Mouse (Mus musculus): ENCODE data around the gene Men1. TPM values are rescaled to one million over a fixed set of nuclear protein-coding genes. Genes with fewer than 3 reads are reported as not detected.

Gene Men1
- polyA plus RNA-seq, 1 experiment from 2014 or later: 70.2 TPM

DNA sequence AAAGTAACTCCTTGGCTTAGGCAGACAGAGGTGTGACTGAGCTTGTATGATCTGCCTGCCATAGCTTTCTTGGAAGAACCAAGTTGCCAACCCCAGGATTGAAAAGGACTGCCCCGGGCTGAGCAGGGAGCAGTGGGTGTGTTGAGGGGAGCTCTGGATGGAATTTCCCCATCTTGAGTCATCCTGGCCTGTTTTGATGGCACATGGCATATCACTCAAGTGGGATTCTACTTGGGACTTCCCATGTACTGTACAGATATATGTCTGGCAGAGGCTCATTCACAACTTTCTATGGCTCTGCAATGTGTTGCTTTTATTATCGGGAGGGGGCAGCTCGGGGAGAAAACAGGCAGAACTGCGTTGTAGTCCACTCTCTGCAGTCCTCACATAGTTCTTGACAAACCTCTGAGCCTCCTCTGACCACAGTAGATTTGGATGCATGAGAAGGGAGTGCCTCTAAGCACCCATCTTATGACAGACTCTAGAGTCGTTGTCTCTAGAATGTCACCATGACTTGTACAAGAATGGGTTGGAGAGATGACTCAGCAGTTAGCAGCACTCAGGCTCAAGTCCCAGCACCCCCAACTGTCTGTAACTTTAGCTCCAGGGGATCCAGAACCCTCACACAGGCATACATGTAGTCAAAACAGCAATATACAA lies 38.1 kb upstream of the Men1 start:
- Histone ChIP-seq H3K9me3 (no peaks in the 10 kb centered on the region), H3K4me2 (no peak overlapping the region), H3K27ac (no peak overlapping the region), H3K9ac (no peak overlapping the region), H3K4me1 (peaks cover 13% of the 10 kb centered on the region), H3K4me3 (replicated peaks) (no peak overlapping the region), H3K27me3 (replicated peaks) (no peaks in the 10 kb centered on the region), H3K36me3 (peaks cover 36% of the 10 kb centered on the region)
- ATAC-seq (ENCODE audit: insufficient read depth, low FRiP score, low read depth): no peak
- 85% methylated on average over 5 of the region's 5 CpGs for WGBS

DNA sequence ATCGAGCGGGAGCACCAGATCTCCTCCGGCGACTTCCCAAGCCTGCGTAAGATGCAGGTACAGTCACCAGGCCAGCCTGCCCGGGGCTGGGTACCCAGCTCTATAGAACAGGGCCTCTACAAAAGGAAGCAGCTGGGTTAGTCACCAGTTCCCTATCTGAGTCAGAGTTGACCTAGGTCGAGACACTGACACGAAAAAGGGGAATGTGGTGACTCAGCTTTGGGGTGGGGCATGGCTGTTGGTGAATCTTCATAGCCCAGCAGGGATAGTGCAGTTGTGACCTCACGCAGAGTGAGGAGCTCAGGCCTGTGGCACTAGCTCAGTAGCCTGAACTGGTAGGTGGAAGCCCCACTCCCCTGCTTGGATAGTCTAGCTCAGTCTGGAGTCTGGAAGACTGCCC lies 37.1 kb upstream of the Men1 start:
- Histone ChIP-seq H3K4me1 (peaks cover 11% of the 10 kb centered on the region), H3K9me3 (no peaks in the 10 kb centered on the region), H3K4me3 (replicated peaks) (no peak overlapping the region), H3K9ac (no peak overlapping the region), H3K4me2 (no peak overlapping the region), H3K27me3 (replicated peaks) (no peaks in the 10 kb centered on the region), H3K36me3 (peaks cover 36% of the 10 kb centered on the region), H3K27ac (no peak overlapping the region)
- 74% methylated on average over 9 of the region's 9 CpGs for WGBS
- peak; percentile 53; the same call in 1 of the 2 replicates for ATAC-seq (ENCODE audit: insufficient read depth, low FRiP score, low read depth)

DNA sequence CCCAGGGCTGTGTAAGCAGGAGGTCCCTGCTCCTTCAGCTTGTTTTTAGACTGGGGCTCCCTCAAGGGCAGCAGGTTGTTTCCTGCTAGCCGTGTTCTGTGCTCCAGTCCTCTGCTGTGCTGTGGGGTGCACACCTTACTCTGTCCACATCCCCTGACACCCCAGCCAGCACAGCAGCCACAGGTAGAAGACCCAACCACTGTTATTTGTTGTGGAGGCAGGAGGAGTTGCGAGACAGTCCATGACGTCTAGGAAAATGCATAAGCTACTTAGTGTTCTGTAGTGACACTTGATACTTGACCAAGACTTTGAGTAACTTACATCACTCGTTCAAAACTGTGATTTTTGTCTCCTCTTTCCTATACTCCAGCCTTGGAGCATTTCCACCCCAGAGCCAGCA lies 35.8 kb upstream of the Men1 start:
- Histone ChIP-seq H3K9me3 (no peaks in the 10 kb centered on the region), H3K9ac (no peak overlapping the region), H3K4me2 (no peak overlapping the region), H3K4me3 (replicated peaks) (no peak overlapping the region), H3K4me1 (peaks cover 11% of the 10 kb centered on the region), H3K27me3 (replicated peaks) (no peaks in the 10 kb centered on the region), H3K27ac (no peak overlapping the region), H3K36me3 (peaks cover 36% of the 10 kb centered on the region)
- WGBS: 79% methylated on average over 4 of the region's 4 CpGs
- no peak for ATAC-seq (ENCODE audit: insufficient read depth, low FRiP score, low read depth)

DNA sequence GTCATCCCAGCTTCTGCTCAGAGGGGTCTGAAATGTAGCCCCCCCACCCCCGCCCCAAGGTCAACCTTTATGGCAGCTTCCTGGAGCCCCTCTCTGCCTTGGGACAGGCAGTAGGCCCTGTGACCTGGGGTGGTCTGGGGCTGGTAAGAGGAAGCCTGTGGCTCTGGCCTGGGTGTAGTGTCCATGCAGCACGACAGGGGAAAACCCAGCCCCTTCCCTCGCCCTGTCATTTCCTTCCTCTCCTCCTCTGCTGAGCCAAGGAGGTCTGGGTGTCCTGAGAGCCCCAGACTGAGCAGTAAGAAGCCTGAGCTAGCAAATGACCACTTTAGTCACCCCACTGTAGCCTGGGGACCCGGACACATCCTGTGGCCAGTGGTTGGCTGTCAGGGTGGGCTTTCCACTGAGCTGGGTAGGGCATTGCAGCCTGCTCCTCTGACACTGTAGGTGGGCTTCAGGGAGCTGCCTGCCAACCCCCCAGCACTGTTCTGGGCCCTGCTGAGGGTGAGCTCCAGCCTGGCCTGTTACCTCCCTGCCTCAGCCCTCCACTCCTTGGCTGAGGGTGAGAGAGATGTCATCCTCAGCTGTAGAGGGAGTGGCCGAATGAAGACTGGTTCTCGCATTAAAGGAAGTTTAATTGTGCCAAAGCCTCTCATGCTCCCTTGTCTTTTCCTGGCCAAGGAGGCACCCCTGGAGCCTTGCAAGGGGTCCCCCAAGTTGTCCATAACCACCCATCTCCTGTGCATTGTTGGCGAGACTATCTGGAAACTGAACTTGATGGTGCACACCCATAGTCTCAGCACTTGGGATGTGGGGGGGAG lies 35.1 kb upstream of the Men1 start:
- Histone ChIP-seq H3K27ac (no peak overlapping the region; the same call in 1 of the 2 replicates), H3K4me3 (replicated peaks) (no peak overlapping the region), H3K27me3 (replicated peaks) (no peaks in the 10 kb centered on the region), H3K4me2 (no peak overlapping the region; the same call in 1 of the 2 replicates), H3K36me3 (peaks cover 35% of the 10 kb centered on the region), H3K9me3 (no peaks in the 10 kb centered on the region), H3K4me1 (peaks cover 11% of the 10 kb centered on the region), H3K9ac (no peak overlapping the region)
- 79% methylated on average over 7 of the region's 7 CpGs for WGBS
- ATAC-seq (ENCODE audit: insufficient read depth, low FRiP score, low read depth): no peak

DNA sequence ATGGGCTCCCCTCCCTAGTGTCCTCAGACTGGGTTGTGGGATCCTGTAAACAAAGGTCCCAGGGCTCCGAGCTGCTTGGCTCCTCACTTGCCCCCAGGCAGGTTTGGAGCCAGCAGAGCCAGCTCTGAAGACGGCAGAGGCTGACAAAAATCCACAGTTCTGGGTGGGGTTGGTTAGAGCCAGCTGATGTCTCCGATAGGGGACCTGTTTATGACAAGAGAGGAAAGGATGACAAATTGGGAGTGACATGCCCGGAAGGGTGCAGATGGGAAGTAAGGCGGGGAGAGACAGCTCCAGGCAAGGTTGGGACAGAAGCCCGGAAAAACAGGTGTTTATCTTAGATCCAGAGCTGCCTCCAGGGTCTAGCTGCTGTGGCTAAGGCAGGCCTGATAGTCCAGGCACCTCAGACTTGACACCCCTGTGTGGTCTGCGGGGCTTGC lies 34.4 kb upstream of the Men1 start:
- ATAC-seq (ENCODE audit: insufficient read depth, low FRiP score, low read depth): peak; percentile 47; the same call in 1 of the 2 replicates
- no peak overlapping the region; the same call in 1 of the 2 replicates for H3K27ac ChIP-seq
- no peaks in the 10 kb centered on the region for H3K9me3 ChIP-seq
- H3K4me1 ChIP-seq: peaks cover 11% of the 10 kb centered on the region
- no peaks in the 10 kb centered on the region for H3K27me3 ChIP-seq (replicated peaks)
- no peak overlapping the region for H3K9ac ChIP-seq
- peaks cover 29% of the 10 kb centered on the region for H3K36me3 ChIP-seq
- H3K4me3 ChIP-seq (replicated peaks): no peak overlapping the region
- 43% methylated on average over 7 of the region's 7 CpGs for WGBS
- no peak overlapping the region for H3K4me2 ChIP-seq

DNA sequence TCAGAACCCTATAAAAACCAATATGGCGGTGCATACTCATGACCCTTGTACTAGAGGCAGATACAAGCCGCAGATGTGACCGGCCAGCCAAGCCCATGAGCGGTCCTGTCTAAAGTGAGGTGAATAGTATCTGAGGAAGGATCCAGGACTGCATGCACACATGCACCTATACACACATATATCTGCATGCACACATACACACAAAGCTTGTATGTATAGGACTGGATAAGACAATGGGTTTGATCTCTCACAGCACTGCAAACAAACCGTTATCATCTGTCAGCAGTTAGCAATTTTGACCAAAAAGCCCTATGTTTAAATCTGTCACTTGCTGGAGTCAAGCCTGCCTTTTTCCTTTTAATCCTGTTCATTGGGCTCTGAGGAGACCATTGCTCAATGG lies 32.7 kb upstream of the Men1 start:
- no peak overlapping the region for H3K4me2 ChIP-seq
- H3K9me3 ChIP-seq: no peaks in the 10 kb centered on the region
- no peak overlapping the region for H3K27ac ChIP-seq
- WGBS: 89% methylated on average over 5 of the region's 5 CpGs
- H3K4me3 ChIP-seq (replicated peaks): no peak overlapping the region
- no peak overlapping the region for H3K9ac ChIP-seq
- peaks cover 24% of the 10 kb centered on the region for H3K36me3 ChIP-seq
- peaks cover 19% of the 10 kb centered on the region for H3K4me1 ChIP-seq
- ATAC-seq (ENCODE audit: insufficient read depth, low FRiP score, low read depth): no peak
- H3K27me3 ChIP-seq (replicated peaks): no peaks in the 10 kb centered on the region

DNA sequence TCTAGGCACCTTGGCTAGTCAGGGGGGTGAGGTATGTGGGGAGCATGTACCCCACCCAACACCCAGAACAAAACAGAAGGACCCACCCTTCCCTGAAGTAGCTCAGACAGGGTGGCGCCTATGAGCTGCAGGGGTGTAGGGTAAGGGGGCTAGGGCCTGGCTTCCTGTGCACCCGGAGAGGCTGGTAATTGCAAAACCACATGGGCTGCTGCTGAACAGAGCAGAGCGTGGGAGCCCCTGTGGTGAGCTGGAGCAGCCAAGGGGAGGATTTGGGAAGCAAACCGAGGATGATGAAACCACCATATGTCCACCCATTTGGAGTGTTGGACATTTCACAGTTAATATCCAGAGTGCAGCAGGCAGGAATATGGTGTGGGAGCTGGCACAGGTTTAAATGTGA lies 32.3 kb upstream of the Men1 start:
- Histone ChIP-seq H3K9ac (no peak overlapping the region), H3K27me3 (replicated peaks) (no peaks in the 10 kb centered on the region), H3K27ac (no peak overlapping the region), H3K9me3 (no peaks in the 10 kb centered on the region), H3K4me1 (peaks cover 22% of the 10 kb centered on the region), H3K36me3 (peaks cover 20% of the 10 kb centered on the region), H3K4me2 (no peak overlapping the region), H3K4me3 (replicated peaks) (no peak overlapping the region)
- ATAC-seq (ENCODE audit: insufficient read depth, low FRiP score, low read depth): no peak
- WGBS: 28% methylated on average over 4 of the region's 4 CpGs

DNA sequence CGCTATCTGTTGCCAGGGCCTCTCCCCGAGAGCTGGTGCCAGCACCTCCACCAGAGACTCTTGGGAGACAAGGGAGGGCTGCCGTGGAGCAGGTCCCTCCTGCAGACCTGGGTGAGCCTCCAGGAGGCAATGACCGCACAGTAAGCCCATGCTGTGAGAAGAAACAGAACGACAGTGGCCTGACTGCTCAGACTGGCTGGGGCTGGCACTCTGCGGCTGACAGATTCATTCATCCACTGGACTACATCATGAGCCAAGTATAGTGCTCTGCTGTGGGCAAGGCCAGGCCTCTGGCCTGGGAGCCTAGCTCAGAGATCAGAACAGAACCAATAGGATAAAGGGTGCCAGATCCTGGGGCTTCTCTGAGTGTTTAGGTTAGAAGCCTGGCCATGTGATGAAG lies 30.9 kb upstream of the Men1 start:
- Histone ChIP-seq H3K27me3 (replicated peaks) (no peaks in the 10 kb centered on the region), H3K9ac (no peak overlapping the region), H3K9me3 (no peaks in the 10 kb centered on the region), H3K4me2 (no peak overlapping the region), H3K27ac (no peak overlapping the region), H3K4me1 (peaks cover 31% of the 10 kb centered on the region), H3K4me3 (replicated peaks) (no peak overlapping the region), H3K36me3 (peaks cover 8% of the 10 kb centered on the region)
- WGBS: 84% methylated on average over 6 of the region's 6 CpGs
- no peak for ATAC-seq (ENCODE audit: insufficient read depth, low FRiP score, low read depth)

DNA sequence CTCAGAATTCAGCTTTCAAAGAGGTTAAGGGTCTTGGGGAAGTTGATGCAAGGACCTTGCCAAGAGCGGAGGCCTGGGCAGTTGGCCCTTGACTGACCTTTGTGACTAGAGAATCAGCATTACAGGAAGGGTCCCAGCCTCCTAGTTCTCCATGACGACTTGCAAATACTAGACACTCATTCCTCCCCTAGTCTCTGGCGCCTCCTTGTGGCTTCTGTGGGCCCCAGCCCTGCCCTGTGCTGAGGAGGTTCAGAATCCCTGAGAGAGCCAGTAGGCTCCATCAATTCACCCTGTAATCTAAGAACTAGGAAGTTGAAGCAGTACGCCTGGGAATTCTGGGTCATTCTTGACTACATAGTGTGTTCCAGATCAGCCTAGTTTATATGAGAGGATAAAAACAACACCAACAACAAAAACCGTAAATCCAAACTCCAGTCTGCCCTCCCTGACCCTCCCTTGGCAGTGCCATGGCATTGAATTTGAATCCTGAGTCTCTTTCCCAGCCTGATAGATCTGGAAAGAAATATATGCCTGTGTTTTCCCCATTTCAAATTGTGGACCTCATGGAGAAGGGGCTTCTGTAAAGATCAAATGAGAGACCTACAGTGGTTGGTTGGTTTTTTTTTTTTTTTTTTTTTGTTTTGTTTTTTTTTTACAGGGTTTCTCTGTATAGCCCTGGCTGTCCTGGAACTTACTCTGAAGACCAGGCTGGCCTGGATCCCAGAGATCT lies 29.8 kb upstream of the Men1 start:
- Histone ChIP-seq H3K4me3 (replicated peaks) (no peak overlapping the region), H3K4me2 (no peak overlapping the region), H3K36me3 (no peaks in the 10 kb centered on the region), H3K4me1 (peaks cover 27% of the 10 kb centered on the region), H3K27me3 (replicated peaks) (no peaks in the 10 kb centered on the region), H3K27ac (no peak overlapping the region), H3K9ac (no peak overlapping the region), H3K9me3 (no peaks in the 10 kb centered on the region)
- 19% methylated on average over 5 of the region's 5 CpGs for WGBS
- ATAC-seq (ENCODE audit: insufficient read depth, low FRiP score, low read depth): peak; percentile 47; the same call in 1 of the 2 replicates

DNA sequence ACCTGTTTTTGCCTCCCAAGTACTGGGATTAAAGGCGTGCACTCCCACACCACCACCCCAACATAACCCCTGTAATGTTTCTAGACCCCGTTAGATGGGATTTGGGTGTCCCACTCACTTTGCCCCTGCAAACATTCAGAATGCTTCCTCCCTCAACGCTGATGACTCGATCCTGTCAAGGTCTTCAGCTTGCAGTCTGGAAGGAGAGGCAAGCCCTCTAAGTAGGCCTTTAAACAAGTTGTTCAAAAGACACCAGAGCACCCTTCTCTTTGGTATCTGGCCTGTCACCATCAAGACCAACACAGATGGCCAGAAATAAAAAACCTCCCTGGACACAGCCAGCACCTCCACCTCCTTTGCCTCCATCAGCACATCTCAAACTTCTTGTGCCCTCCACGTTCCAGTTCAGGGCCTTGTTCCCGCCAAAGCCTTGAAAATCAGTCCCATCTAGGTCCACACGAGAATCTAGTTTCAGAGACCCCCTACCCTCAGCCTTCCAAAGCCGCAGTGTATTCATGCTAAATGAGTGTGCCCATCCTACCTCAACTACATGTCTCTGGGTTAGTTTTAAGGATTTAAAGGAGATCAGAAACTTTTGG lies 29.2 kb upstream of the Men1 start:
- 51% methylated on average over 8 of the region's 8 CpGs for WGBS

DNA sequence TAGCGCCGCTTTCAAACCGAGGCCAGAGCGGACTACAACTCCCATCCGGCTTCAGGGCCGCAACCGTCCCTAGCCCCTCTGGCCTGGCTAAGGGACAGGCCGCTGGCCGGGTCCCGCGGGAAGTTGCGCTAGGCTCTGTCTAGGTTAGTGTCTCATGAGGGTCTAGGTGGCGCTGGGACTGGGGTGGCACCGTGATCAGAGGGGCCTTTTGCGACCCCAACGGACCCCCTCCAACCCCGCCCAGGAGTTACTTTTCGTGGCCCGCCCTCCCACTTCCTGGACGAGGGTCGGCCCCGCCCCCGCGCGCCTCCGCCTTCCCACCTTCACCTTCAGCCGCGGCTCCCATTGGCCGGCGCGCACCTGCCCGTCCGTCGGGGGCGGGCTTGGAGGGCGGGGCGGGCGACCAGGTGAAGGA lies 28.6 kb upstream of the Men1 start, which contains the start of gene Cdc42bpg:
Cdc42bpg (plus strand) TSS at position 320 of the 415 bp plus-strand sequence.
- H3K36me3 ChIP-seq: peaks cover 9% of the 10 kb centered on the region; the same call in 1 of the 2 replicates
- peak within 1 kb of the TSS; percentile 71 for H3K9ac ChIP-seq
- peak within 1 kb of the TSS; percentile 71 for H3K4me3 ChIP-seq (replicated peaks)
- no peaks in the 10 kb centered on the region for H3K27me3 ChIP-seq (replicated peaks)
- no peaks in the 10 kb centered on the region for H3K9me3 ChIP-seq
- H3K27ac ChIP-seq: peak within 1 kb of the TSS; percentile 80
- H3K4me1 ChIP-seq: peaks cover 22% of the 10 kb centered on the region
- WGBS: 1% methylated on average over 35 of the region's 38 CpGs
- ATAC-seq (ENCODE audit: insufficient read depth, low FRiP score, low read depth): peak; percentile 86
- peak within 1 kb of the TSS; percentile 72 for H3K4me2 ChIP-seq

More for the DNA sequence above, 29.2 kb upstream of the Men1 start:
- Histone ChIP-seq H3K9ac (peak overlapping the region; percentile 71; the same call in 1 of the 2 replicates), H3K4me1 (peaks cover 22% of the 10 kb centered on the region), H3K36me3 (0 out of 2 replicates have a peak, but pooled peaks cover 4% of the 10 kb centered on the region), H3K27ac (peak overlapping the region; percentile 80), H3K4me3 (replicated peaks) (peak overlapping the region; percentile 71), H3K9me3 (no peaks in the 10 kb centered on the region), H3K4me2 (peak overlapping the region; percentile 72), H3K27me3 (replicated peaks) (no peaks in the 10 kb centered on the region)
- ATAC-seq (ENCODE audit: insufficient read depth, low FRiP score, low read depth): no peak

All from stomach, embryonic 15.5 days (tissue).